Mouse (Mus musculus) layer of hippocampus, adult 18-20 months (tissue): Measurements from ENCODE around the gene Cebpg. TPM values are rescaled to one million over a fixed set of nuclear protein-coding genes. Genes with fewer than 3 reads are reported as not detected.

Source experiments
- DNase-seq, 2 experiments: peaks; one replicate each; pipeline ENCODE4 v3.0.0; 2022; ENCODE audit warnings: low spot score in 2 of 2
- total RNA-seq, 2 experiments: library from RNA; stranded (reverse); gene quantifications; 2 replicates each; pipeline ENCODE4 v1.2.3; 2021

Gene Cebpg
- total RNA-seq, 2 experiments from 2014 or later = 36.2 to 36.5 TPM

DNA sequence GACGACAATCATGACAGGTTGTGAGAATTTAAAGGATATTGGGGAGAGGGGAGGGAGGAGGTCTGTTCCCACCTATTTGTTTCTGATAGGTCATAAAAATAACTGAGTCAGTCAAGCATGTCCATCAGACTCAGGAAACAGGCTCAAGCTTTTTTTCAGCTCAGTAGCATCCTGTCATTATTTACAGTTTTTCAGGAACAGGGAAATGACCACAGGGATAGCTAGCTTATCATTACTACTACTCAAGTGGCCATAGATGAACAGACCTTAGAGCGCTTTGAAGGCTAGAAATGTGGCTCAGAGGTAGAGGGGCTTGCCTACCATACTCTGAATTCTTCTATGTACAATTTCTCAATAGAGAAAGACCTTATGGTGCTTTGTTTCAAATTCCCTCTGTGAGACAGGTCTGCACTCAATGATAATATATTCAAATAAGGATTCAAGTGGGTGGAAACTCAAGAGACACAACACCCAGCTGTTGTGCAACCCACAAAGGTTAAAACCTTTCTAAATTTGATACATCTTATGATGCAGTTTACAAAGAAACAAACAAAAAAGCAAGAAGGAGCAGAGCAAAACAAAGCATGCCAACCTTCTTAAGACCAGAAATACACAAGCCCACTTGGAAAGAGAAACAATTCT lies 1.3 kb downstream of the Cebpg start:
- no peak for DNase-seq

DNA sequence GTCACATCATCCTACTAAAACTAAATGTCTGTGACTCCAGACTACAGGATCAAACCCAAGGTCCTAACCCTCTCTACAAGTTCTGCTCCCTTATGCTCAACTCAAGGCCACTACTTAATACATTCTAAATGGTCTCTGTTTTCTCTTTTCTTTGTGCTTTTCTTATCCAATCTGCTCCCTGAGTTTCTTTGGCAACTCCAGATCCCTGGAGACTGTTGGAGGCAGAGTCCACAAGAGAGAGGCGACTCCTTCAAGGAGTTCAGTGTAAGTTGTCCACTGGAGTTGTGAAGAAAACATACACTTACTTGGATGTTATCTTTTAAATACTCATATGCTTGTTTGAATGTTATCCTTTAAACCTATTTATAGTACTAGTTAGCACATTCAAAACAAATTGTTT lies 2.1 kb downstream of the Cebpg start:
- no peak for DNase-seq

DNA sequence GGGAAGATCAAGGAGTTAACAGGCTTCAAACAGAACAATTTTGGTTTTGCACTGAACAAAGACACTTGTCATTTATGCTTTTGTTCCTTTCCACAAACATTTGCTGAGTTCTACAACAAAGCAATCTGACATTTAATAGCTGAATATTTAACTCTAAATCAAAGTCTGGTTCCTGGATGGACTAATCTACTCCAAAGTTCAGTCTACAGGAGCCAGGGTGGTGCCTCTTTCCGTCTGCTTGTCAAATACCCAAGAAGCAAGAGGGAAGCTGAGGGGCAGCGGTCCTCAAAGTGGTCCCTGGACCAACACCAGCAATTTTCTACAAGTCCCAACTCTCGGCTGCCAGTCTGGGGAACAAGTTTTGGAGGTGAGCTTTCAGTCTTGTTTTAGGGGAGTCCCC lies 3.2 kb downstream of the Cebpg start:
- DNase-seq = no peak

DNA sequence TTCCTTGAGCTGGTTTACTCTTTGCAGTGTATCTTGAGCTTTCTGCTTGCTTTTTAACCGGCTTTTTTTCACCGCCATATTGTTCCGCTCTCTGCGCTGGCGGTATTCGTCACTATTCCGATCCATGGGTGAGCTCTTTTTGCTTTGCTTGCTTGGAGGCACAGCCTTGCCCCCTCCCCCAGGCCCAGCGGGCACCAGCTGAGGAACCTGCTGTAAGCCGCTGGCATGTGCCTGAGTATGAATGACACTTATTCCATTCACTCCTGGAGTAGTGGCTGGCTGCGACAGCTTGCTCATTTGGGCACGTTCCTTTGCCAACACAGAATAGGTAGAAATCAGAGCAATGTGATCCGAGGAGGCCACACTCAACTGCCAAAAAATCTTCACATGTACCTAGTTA lies 5.8 kb downstream of the Cebpg start:
- no peak for DNase-seq

DNA sequence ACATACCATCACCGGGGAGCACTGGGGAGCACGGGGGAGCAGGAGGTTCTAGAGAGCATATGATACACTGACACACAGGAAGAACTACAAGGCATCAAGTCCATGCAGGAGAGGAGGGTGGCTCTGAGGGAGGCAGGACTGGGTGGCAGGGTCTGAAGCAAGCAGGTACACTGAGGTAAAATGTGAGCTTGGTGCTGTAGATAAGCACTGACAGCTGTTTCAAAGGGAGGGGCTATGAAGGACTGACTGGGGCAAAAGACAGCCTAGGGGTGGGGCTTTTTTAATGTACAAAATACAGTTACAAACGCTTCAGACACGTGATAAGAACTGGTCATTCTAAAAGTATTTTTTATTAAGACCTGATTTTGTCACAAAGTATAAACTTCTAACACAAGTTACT lies 10.3 kb downstream of the Cebpg start:
- no peak for DNase-seq

DNA sequence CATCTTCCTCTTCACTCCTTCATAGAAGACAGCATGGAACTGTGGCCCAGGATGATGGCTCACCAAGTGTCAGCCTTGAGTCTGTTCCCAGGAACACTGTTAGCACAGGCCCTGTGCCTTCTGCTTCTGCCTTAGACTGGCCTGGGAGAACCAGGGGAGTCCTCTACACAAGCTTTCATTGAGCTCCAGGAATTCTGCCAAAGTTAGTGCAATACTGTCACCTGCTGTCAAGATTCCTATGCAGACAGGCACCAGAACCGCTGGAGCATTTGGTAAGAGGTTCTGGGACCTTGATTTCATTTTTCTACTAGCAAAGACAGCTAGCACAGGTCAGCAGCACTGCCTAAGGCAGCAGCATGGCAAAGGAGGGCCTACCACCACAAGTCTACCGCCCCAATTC lies 11.7 kb downstream of the Cebpg start:
- no peak for DNase-seq

DNA sequence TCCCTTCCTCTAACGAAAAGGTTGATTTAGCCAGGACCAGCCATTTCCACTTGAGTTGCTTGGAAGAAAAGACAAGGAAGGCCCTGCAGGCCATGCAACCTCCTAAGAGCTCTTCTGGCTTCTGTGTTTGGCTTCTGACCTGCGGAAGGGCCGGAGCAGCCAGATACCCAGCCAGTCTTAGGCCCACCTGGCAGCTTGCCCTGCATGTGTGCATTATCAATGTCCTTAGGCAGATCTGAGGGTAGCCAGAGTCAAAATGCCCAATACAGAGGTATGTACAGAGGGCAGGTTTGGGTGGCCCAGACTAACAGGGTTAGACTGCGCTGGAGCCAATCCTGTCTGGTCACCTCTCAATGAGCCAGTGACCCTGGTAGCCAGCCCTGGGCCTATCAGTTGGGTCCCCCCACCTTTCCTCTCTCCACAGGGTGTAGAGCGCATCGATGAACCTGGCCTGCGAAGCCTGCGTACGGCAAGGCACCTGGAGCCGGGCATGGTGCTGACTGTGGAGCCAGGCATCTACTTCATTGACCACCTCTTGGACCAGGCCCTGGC lies 13.0 kb downstream of the Cebpg start:
- DNase-seq = no peak

DNA sequence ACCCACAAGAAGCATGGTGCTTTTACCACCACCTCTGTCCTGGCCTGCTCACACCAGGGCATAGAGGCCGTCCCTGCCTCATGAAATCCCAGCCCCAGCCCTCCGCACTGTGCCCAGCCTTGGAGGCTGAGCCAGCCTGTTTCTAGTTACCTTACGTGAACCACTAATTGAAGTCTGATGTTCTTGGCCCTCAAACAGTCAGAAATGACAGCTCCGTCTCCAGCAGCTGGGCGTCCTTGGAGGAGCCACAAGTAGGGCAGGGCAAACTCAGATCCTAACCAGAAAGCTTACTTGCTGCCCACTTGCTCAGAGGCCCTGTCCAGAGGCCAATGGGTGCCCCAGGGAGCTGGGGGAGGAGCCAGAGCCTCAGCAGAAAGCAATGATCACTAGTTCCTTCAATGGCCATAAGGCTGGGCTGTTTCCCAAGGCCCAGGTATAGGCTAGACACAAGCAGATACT lies 13.6 kb downstream of the Cebpg start:
- no peak for DNase-seq

DNA sequence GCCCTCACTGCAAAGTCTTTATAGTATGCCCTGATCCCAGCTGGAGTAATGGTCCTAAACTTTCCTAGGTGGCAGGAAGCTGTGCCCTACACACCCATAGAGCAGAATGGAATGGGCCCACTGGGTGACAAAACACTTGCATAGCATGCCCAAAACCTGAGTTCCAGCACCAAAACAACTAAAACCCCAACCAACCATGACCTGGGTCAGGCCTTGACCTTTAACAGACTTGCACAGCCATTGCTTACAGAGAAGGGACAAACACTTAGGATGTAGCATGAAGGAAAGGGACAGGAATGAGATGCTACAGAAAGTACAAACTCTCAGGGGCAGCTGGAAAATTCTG lies 14.2 kb downstream of the Cebpg start:
- DNase-seq = no peak

DNA sequence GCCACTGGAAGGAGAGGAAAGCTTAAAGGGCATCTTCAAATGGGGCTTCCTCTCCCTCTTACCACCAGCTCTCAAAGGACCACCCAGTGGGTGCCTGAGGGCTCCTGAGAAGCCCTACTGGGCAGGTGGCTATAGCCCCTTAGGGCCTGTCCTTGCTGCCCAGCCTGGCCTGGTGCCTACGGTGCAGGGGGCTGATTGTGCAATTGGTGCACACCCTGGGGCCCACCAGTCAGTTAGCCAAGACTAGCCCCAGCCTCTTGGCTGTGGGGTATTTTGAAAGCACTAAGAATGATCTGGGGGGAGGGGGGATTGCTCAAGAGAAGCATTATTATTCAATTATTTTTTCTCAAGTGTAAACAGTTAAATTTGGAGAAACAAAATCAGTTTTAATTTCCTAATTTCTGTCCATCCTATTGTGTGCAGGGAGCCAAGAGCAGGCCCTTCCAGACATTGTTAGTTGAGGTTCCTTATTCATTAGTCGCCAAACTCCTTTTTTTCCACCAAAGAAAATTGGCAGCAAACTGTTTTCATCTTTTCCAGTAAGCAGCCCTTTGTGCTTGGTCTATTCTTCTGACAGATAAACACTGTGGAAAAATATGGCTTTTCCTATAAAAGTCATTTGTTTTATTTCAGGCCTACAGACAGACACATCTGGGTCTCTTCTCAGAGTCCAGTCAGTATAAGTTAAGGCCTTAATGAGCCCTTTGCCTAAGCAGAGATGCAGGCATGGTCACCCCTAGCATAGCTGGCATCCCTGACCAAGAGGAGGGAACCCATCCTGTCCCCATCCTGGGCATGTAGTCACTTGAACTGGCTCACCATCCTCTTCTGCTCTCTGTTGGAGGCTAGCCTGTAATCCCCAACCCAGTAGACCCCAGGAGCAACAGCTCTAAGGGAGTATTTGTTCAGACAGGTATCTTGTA lies 14.8 kb downstream of the Cebpg start:
- DNase-seq = no peak

DNA sequence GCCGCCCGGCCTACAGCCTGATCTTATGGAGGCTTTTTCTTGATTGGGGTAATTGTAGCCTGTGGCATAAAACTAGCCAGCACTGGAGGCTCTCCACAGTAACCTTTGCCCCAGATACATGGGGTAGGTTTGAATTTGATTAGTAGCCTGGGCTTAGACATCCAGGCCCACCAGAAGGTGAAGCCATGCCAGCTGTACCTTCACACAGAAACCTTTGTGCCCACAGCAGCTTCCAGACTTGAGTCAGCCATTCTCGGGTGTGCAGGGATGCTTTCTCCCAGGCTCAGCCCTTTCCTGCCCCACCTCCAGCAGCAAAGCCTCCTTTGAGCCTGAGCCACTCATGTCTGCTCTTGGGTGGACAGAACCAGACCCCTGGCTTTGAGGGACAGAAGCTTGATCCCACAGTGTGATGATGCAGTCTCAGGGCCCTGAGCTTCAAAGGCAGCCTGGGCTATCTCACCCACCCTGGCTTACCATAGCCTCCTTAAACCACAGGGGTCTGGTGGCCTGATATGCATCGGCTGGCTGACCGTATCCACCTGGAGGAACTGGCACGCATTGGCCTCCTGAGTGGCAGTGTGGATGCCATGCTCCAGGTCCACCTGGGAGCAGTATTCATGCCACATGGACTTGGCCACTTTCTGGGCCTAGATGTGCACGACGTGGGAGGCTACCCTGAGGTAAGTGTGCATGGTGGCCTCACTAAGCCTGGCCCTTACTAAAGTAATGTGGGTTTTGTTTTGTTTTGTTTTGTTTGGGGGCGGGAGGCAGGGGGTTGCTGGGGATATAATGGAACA lies 16.0 kb downstream of the Cebpg start:
- no peak for DNase-seq

DNA sequence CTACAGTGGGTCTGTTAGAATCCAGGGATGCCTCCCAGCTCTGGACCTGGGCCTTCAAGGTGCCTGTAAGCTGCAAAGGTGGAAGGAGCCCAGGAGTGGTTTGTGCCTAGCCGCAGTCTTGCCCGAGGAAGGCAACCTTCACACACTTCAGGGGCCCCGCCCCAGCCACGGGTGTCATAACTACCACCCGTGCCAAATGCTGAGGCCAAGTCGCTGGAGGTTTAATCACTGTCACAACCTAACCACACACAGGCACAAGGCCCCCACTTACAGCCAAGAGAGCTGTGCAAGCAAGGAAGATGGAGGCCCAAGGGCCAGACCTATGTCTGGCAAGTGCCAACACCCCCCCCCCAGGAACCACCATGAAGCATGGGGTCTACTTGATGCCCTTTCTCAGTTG lies 19.0 kb downstream of the Cebpg start:
- DNase-seq = no peak

DNA sequence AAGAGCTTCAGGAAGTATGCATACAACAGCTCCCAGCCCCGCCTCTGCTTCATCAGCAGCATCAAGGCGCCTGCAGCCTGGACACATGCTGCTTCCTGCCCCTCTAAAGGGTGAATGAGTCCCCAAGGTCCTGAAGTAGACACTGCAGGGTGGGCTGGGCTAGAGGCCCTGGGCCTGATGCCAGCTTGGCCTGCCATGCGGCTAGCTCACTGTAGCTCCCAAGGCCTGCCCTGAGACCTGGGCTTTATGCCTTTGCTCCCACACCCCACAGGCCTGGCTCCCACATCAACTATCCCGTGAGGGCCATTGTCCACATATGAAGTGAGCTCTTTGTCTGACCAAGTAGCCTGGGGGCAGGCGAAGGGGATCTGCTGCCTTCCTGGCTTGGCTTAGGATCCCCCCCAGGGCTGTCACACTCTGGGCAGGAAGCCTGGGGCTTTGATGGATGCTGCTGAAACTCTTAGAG lies 20.1 kb downstream of the Cebpg start:
- peak in 1 of 2 experiments; percentile 48 for DNase-seq

DNA sequence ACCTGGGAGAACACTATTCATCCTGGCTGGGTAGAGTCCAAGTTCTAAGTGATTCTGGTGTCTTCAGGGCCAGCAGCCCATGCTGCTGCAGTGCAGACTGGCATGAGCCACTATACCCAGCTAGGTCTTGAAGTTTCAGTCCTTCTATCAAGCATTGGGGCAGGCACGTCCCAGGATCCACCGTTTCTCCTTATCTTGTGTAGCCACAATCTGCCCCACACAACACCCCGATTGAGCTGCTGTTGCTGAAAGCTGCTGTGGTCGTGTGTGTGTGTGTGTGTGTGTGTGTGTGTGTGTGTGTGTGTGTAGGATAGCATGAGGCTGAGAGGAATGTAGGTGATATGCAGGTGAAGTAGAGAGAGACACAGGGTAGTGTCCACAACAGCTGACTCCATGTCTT lies 20.8 kb downstream of the Cebpg start:
- DNase-seq = no peak

DNA sequence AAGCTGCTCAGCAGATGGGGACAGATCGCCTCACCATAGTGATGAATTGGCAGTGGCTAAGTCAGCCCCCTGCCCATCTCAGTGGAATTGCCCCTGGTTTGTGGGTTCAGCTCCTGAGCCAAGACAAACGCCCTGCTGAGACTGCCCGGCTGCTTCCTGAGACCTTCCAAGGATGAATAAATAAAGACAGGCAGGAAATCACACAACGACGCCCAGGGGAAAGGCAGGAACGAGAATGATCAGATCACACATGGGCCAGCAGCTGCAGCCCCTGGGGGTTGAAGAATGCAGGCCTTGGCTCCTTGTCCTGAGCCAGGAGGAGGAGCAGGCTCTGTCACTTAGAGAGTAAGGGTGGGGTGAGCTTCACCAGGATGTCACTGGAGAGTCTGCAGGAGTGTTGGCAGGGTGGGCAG lies 21.2 kb downstream of the Cebpg start:
- DNase-seq = no peak

DNA sequence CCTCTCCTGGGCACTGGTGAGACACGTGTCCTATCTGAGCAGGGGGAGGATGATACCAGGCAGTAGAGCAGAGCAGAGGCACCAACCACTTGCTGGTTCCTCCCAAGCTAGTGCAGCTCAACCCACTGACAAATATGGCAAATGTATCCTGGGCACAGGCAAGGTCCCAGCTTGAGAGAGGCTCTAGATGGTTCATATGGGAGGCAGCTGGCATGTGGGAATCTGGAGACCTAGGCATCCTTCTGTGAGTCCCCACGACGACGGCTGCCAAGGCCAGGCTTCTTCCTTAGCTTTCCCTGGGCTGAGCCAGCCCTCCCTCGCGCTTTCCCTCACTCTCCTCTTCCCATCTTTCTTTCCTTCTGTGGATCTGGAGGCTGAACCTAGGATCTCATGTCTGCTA lies 25.8 kb downstream of the Cebpg start:
- DNase-seq = peak in 1 of 2 experiments; percentile 64

DNA sequence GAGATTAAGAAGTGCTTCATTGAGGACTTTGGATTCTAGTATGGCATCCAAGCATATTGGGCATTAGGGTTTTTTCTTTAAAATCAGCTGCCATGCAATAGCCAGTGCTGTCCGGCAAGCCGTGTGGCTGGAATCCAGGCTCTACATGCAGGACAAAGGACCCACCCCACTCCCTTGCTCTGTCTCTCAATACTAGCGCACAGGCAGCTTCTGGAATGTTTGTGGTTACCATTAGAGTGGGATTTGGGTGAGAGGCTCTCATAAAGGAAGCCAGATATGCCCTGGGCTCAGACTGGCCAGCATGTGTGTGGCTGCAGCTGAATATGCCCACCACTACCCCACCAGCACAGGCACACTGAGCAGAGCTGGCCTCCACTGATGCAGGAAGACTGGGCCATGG lies 26.7 kb downstream of the Cebpg start:
- DNase-seq = no peak

DNA sequence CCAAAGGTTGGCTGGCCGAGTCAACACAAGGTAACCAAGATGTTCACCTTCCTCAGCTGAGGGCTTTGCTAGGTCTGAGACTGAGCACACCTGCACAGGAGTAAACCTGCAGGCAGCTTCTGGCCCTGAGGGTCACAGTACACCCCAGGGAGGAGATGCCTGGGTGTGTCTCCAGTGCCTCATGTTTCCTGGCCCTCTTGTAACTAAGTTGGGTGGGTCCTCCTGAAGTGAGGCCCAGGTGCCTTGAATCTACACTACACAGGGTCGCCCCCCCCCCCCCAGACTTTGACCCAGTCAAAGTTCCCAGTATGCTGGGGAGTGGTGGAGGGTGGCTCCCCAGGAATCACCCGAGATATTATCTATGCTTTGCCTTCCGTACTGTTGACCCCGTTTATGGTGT lies 27.1 kb downstream of the Cebpg start:
- DNase-seq = no peak

DNA sequence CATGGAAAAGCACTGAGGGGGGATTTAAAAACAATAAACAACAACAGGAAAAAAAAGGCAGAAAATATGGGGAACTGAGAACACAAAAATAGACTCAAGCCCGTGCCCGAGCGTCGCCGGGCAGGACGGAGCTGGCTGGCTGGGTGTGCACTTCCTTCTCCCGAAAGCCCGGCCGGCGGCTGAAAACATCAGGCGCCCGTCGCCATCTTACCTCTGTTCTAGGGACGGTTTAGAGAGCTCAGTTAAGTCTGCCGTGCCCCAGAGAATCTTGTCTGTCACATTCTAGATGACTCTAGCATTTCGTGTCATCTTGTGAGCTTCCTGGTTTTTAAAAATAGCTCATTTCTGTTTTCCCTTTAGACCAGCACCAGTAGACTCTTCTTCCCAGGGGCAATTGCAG lies 27.8 kb downstream of the Cebpg start:
- no peak for DNase-seq

DNA sequence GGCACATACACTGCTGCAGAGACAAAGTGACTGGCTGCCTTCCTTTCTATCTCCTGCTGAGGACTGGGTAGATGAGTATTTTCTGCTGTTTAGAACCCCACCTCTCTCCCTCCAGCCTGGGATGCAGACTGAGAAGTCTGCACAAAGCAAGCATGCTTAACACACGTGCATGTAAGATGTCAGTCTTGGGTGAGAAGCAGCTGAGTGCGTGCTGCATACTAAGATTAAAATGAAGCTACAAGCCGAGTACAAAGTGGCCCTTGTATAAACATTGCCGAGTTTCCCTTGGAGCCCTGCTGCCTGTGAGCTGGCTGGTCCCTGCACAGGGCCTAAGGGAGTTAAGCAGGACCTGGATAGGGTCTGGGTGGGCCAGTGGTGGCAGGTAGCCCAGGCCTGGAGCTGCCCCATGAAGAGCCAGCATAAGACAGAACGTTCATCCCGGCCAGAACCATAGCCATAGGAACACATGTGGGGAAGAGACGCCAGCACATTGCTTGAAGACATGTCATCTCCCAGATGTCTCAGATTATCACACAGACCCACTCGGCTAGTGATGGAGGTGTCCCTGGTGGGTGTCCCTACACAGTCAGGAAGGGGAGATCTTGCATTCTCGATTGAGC lies 28.5 kb downstream of the Cebpg start:
- DNase-seq = no peak

DNA sequence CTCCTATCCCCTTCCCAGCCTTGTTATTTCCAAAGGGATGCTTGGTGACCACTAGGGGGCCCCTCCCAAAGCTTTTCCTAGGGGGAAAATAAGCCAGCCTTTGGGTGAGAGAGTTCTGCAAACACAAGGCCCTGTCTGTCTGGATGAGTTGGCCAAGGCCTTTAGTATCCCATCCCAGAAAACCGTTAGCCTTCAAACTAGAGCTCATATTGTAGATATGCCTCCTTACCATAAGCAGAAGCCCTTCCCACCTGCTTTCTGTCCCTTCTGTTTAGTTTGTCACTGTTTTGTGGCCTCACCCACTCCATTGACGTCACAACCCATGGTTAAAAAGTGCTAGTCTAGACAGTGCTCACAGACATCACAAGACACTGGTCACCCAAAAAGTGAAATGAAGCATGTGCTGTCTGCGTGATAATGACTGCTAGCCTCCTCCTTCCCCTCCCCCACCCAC lies 29.5 kb downstream of the Cebpg start:
- peak in 1 of 2 experiments; percentile 68 for DNase-seq
